Mouse (Mus musculus) right cerebral cortex, postnatal 10 days (tissue): ENCODE measurements around the gene Iars2.
"Not testable (repeated sequence)": the region's sequence is repeated elsewhere in the genome, so short reads cannot be mapped to it uniquely, and the experiment has no call there.

Experiments
- DNase-seq, 2 experiments: peaks; one replicate each; pipeline ENCODE4 v3.0.0; 2021; ENCODE audit warnings: low spot score in 2 of 2

Iars2 gene

GRCm38 (mm10) chr1:185331983-185332430 lies 2.8 kb upstream of the Iars2 start, which contains the start of gene Bpnt1:
Bpnt1 (plus strand) TSS chr1:185332149.
- peak; percentile 93 to 94 for DNase-seq

- no peak for DNase-seq
Measured at GRCm38 (mm10) chr1:185331364-185331763, 2.2 kb upstream of the Iars2 start.

GRCm38 (mm10) chr1:185329851-185330250 lies 655 bp upstream of the Iars2 start:
- no peak for DNase-seq

- not testable (repeated sequence) for DNase-seq
Measured at GRCm38 (mm10) chr1:185327754-185328345, 1.3 kb downstream of the Iars2 start.

- DNase-seq: peak; percentile 39 to 59
Measured at GRCm38 (mm10) chr1:185315846-185316568, 13.2 kb downstream of the Iars2 start.

DNA sequence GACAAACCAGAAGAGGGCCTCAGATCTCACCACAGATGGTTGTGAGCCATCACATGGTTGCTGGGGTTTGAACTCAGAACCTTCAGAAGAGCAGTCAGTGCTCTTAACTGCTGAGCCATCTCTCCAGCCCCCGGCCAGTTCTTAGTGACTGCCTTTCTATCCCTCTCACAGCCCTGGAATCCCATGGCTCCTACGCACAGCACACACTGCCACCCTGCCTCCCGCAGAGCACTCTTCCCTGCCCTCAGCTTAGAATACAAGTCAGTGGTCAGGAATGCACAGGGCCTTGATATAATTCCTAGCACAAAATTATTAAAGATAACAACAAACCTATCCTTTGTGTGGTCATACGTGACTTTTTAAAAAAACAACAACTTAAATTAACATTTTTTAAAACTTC lies 14.7 kb downstream of the Iars2 start:
- DNase-seq: no peak

GRCm38 (mm10) chr1:185311949-185312348 lies 17.2 kb downstream of the Iars2 start:
- no peak for DNase-seq

GRCm38 (mm10) chr1:185308908-185309307 lies 20.3 kb downstream of the Iars2 start:
- DNase-seq: no peak

GRCm38 (mm10) chr1:185308334-185308733 lies 20.9 kb downstream of the Iars2 start:
- no peak for DNase-seq

DNA sequence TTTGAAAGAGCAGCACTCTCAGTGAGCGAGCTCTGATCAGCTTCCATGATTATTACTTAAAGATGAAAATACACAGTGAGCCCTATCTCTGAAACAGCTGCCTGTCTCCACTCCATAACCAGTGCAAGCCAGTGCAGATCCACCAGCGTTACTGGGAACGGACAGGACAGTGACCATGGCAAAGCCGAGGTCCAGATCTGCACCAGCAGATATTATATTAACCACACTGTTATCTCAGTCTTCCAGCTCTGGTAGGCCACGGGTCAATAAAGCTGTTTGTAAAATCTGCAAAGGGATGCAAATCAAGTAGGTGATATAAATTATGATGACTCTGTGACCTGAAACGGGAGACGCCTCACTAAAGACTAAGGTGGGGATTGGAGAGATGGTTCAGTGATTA lies 21.6 kb downstream of the Iars2 start:
- no peak for DNase-seq

DNA sequence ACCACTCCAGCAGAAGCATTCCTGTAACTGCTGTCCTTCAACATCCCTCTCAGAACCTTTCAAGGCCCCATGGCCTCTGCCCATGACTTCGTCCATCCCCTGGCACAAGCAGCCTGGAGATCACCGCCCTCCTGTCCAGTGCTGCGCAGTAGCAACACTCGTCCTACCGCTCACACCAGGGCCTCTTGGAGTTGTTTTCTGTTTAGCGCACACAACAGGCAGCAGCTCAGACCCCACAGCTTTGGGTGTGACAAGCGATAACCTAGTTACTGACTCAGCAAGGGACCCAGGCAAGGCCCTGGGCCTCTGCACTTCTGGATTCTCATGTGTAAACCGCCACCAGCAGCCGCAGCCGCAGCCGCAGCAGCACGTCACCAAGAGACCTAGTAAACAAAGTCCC lies 22.4 kb downstream of the Iars2 start:
- DNase-seq: no peak

DNA sequence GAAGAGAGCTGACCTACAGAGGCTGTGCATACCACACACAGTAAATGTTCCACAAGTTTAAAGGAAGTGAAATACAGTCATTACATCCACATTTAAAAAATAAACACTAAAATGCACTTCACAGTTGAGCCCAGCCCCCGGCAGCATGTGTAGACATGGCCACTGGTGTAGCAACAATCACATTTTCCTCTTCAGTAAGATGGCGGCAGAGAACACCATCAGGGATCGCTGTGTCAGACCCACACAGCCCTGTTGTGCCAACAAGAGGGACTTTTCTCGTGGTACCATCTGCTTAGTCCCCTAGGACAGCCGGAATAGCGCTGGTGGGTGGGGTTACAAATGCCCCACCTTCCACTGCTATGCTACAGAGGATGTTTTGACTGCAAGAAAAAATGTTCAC lies 26.4 kb downstream of the Iars2 start:
- no peak for DNase-seq

GRCm38 (mm10) chr1:185298496-185298895 lies 30.7 kb downstream of the Iars2 start:
- DNase-seq: no peak

DNA sequence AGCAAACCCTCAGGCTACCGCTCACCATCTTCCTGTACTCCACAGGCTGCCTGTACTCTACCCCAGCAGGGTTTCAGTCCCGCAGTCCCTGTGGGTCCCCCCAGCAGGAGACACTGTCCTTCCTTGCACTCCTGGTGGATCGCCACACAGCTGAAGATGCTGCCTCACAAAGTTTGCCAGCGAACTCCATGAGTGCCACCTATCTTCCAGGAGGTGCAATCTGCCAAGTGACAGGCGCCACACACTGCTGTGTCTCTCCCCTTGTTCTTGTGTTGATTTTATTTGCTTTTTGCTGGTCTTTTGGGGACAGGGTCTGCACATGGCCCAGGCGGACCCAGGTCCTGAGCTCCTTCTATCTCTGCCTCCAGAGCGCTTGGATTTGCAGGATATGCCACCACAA lies 32.3 kb downstream of the Iars2 start:
- DNase-seq: no peak

DNA sequence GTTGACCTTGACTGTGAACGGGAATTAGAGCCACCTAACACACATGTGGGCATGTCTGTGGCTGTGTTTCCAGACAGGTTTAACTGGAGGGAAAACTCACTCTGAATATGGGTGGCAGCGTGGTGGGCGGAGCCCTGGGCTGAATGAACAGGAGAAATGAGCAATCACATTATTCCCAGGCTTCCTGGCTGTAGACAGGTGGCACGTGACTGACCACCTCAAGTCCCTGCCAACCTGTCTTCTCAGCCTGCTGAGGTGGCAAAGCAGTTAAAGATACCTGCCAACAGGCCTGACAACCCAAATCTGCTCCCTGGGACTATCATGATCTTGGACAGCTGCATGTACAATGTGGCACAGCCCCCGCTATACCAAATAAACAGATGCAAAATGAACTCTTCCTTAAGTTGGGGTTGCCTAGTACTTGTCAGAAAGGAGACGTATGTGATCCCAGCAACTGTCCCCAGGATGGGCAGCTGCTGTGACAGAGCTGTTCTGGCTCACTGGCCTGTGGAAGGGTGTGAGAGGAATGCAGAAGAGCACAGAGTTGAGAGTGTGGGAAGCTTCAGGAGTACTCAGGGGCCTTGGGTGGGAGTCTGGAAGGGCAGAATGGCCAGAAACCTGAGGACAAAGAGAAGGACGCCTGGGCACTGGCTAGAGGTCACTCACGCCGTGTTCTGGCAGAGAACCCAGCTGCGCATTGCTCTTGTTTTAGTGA lies 36.4 kb downstream of the Iars2 start:
- DNase-seq: no peak

- DNase-seq: no peak
Measured at GRCm38 (mm10) chr1:185291336-185291735, 37.9 kb downstream of the Iars2 start.

GRCm38 (mm10) chr1:185289231-185289630 lies 40.0 kb downstream of the Iars2 start:
- DNase-seq: no peak

DNA sequence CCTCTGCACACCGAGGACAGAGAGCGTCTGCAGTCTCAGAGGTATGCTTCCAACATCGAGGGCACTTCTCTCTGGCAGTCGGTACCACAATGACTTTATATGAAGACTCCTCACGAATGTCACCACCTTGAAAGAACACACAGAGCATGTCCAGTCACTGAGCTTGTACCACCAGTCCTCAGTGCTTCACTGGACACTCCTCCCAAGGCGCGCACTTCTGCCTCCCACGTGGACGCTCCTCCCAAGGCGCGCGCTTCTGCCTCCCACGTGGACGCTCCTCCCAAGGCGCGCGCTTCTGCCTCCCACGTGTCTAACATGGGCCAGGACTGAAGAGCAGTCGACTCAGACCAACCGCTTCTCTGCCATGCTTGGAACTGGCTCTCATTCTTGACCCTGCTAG lies 42.1 kb downstream of the Iars2 start:
- DNase-seq: no peak

DNA sequence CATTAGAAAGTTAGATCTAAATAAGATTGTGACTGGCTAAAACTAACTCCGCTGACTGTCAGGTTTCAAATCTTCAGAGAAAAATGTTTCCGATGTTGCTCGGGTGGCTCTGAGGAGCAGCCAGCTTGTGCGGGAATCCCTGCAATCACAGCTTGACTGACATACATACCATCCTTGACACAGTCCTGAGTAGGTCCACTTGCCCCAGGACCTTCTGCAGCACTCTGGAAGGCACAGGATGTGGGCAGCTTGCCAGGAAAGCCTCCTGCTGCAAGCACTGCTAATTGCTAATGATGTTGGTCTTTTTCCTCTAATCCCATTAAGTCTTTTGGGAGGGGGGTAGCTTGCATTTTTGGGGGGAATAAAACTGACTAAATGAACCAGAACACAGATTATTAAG lies 44.0 kb downstream of the Iars2 start:
- DNase-seq: peak; percentile 54 to 68

GRCm38 (mm10) chr1:185284740-185285139 lies 44.5 kb downstream of the Iars2 start:
- DNase-seq: peak; percentile 48 to 53

GRCm38 (mm10) chr1:185283247-185283646 lies 45.9 kb downstream of the Iars2 start:
- no peak for DNase-seq

DNA sequence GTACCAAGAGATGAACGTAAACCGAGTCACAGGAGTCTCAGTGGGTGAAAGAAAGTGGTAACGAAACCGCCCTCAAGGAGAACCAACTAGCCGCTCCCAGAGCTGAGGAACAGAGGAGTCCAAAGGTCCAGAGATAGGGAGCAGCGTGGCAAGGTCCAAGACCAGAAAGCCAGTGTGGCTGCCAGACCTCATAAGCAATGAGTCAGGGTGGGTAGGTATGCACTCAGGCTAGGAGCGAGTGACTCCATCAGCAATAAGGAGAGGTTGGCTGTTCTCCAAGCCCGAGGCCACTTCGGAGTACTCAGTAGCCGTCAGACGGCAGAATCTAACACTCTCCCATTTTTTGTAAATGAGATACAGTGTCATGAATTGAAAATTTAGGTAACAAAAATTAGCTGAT lies 46.4 kb downstream of the Iars2 start:
- DNase-seq: no peak

- no peak for DNase-seq
Measured at GRCm38 (mm10) chr1:185280616-185281015, 48.6 kb downstream of the Iars2 start.
